Mouse (Mus musculus) CH12.LX (cell line): ENCODE measurements around the gene Tcp11l2. TPM values are rescaled to one million over a fixed set of nuclear protein-coding genes. Genes with fewer than 3 reads are reported as not detected.

Experiments used
- DNase-seq: peaks from one replicate; pipeline ENCODE4 v3.0.0-alpha.2; 2013; ENCODE audit errors: extremely low read depth
- H3K27ac ChIP-seq: 2 replicates; pipeline ENCODE4 v1.5.1; 2012; ENCODE audit warnings: low read depth, mild to moderate bottlenecking, control low read depth, moderate library complexity; ENCODE audit not compliant: insufficient read depth
- H3K27me3 ChIP-seq: replicated peaks from 2 replicates; pipeline ENCODE3; 2012; ENCODE audit warnings: inconsistent platforms
- H3K36me3 ChIP-seq, 2 experiments: replicated peaks in 1 of 2; 2 replicates each; pipeline versions ENCODE3 to v1.6.1; 2012; ENCODE audit warnings: inconsistent platforms in 1 of 2, low read length in 1 of 2, mild to moderate bottlenecking in 1 of 2, mixed read lengths in 1 of 2, moderate library complexity in 1 of 2; ENCODE audit not compliant: control insufficient read depth in 1 of 2, insufficient read depth in 1 of 2
- H3K4me1 ChIP-seq, 2 experiments: 2 replicates each; pipeline ENCODE4 v1.6.1; 2012; ENCODE audit warnings: inconsistent platforms in 1 of 2, moderate library complexity in 1 of 2; ENCODE audit not compliant: insufficient read depth in 2 of 2, control insufficient read depth in 1 of 2
- H3K4me2 ChIP-seq: 2 replicates; pipeline ENCODE4 v1.6.1; 2012; ENCODE audit warnings: low read depth, mild to moderate bottlenecking, control low read depth; ENCODE audit not compliant: poor library complexity, insufficient read depth, severe bottlenecking
- H3K4me3 ChIP-seq, 3 experiments: fragments of 150-350 bp in 1 of 3; sonication (generic) in 1 of 3; replicated peaks in 1 of 3; 2 replicates each; pipeline versions ENCODE3 to v1.5.1; 2011 to 2012; ENCODE audit warnings: low read depth in 2 of 3, low read length in 2 of 3, mild to moderate bottlenecking in 2 of 3, moderate library complexity in 2 of 3, control low read depth in 1 of 3, improper control_type of control experiment in 1 of 3, inconsistent platforms in 1 of 3, mixed read lengths in 1 of 3; ENCODE audit not compliant: poor library complexity in 1 of 3
- H3K79me2 ChIP-seq: replicated peaks from 2 replicates; pipeline ENCODE4 v1.6.1; 2012; ENCODE audit warnings: mild to moderate bottlenecking, moderate library complexity; ENCODE audit not compliant: control insufficient read depth, poor library complexity, insufficient read depth, severe bottlenecking; ENCODE audit errors: extremely low read depth
- H3K9ac ChIP-seq: 2 replicates; pipeline ENCODE4 v1.6.1; 2012; ENCODE audit warnings: low read depth, mild to moderate bottlenecking, control low read depth, moderate library complexity; ENCODE audit not compliant: insufficient read depth
- H3K9me3 ChIP-seq: replicated peaks from 2 replicates; pipeline ENCODE3; 2012; ENCODE audit warnings: low read length, inconsistent platforms, mixed read lengths
- BHLHE40 ChIP-seq: IDR thresholded peaks from 2 replicates; pipeline ENCODE4 v1.6.1; 2011; ENCODE audit warnings: mild to moderate bottlenecking, low read depth, low read length, improper control_type of control experiment
- CHD1 ChIP-seq: IDR thresholded peaks from 2 replicates; pipeline ENCODE4 v1.6.1; 2012; ENCODE audit warnings: low read depth, low read length, improper control_type of control experiment, inconsistent platforms
- CHD2 ChIP-seq: IDR thresholded peaks from 2 replicates; pipeline ENCODE4 v1.6.1; 2011; ENCODE audit warnings: low read length, improper control_type of control experiment
- CTCF ChIP-seq, 2 experiments: IDR thresholded peaks in 1 of 2; conservative IDR thresholded peaks in 1 of 2; 2 replicates each; pipeline ENCODE4 v1.5.1; 2011 to 2012; ENCODE audit warnings: low read depth in 2 of 2, low read length in 2 of 2, improper control_type of control experiment in 1 of 2, inconsistent platforms in 1 of 2, mild to moderate bottlenecking in 1 of 2, moderate library complexity in 1 of 2
- E2F4 ChIP-seq: IDR thresholded peaks from 2 replicates; pipeline ENCODE4 v1.6.1; 2011; ENCODE audit warnings: low read depth, low read length, improper control_type of control experiment; ENCODE audit not compliant: insufficient replicate concordance
- ELF1 ChIP-seq: IDR thresholded peaks from 2 replicates; pipeline ENCODE4 v1.6.1; 2014; ENCODE audit warnings: low read depth, mild to moderate bottlenecking, inconsistent platforms, low read length, improper control_type of control experiment
- EP300 ChIP-seq: IDR thresholded peaks from 2 replicates; pipeline ENCODE4 v1.6.1; 2011; ENCODE audit warnings: low read length, improper control_type of control experiment
- ETS1 ChIP-seq: conservative IDR thresholded peaks from 2 replicates; pipeline ENCODE4 v1.6.1; 2012; ENCODE audit warnings: low read depth, mild to moderate bottlenecking, inconsistent platforms, low read length, improper control_type of control experiment, moderate library complexity
- GABPA ChIP-seq: IDR thresholded peaks from 2 replicates; pipeline ENCODE4 v1.6.1; 2012; ENCODE audit warnings: low read depth, low read length, improper control_type of control experiment, inconsistent platforms; ENCODE audit not compliant: insufficient replicate concordance
- HCFC1 ChIP-seq: IDR thresholded peaks from 2 replicates; pipeline ENCODE4 v1.6.1; 2012; ENCODE audit warnings: low read depth, mild to moderate bottlenecking, inconsistent platforms, low read length, improper control_type of control experiment
- IRF4 ChIP-seq: IDR thresholded peaks from 2 replicates; pipeline ENCODE4 v1.6.1; 2014; ENCODE audit warnings: low read depth, mild to moderate bottlenecking, inconsistent platforms, low read length, improper control_type of control experiment
- JUN ChIP-seq: IDR thresholded peaks from 2 replicates; pipeline ENCODE4 v1.6.1; 2011; ENCODE audit warnings: low read depth, mild to moderate bottlenecking, low read length, improper control_type of control experiment, moderate library complexity; ENCODE audit not compliant: insufficient read depth
- JUND ChIP-seq: conservative IDR thresholded peaks from 2 replicates; pipeline ENCODE4 v1.6.1; 2011; ENCODE audit warnings: low read depth, low read length, improper control_type of control experiment
- KAT2A ChIP-seq: IDR thresholded peaks from 2 replicates; pipeline ENCODE4 v1.6.1; 2012; ENCODE audit warnings: low read length, improper control_type of control experiment, inconsistent platforms; ENCODE audit not compliant: insufficient replicate concordance
- MAFK ChIP-seq: IDR thresholded peaks from 2 replicates; pipeline ENCODE4 v1.6.1; 2011; ENCODE audit warnings: low read length, improper control_type of control experiment; ENCODE audit not compliant: insufficient replicate concordance
- MAX ChIP-seq: IDR thresholded peaks from 2 replicates; pipeline ENCODE4 v1.6.1; 2011; ENCODE audit warnings: low read length, improper control_type of control experiment
- MAZ ChIP-seq: IDR thresholded peaks from 2 replicates; pipeline ENCODE4 v1.6.1; 2012; ENCODE audit warnings: low read depth, mild to moderate bottlenecking, inconsistent platforms, low read length, improper control_type of control experiment, moderate library complexity
- MEF2A ChIP-seq: IDR thresholded peaks from 2 replicates; pipeline ENCODE4 v1.6.1; 2014; ENCODE audit warnings: low read depth, mild to moderate bottlenecking, inconsistent platforms, low read length, improper control_type of control experiment, borderline replicate concordance
- MXI1 ChIP-seq: IDR thresholded peaks from 2 replicates; pipeline ENCODE4 v1.6.1; 2011; ENCODE audit warnings: mild to moderate bottlenecking, low read depth, low read length, improper control_type of control experiment
- MYC ChIP-seq: IDR thresholded peaks from 2 replicates; pipeline ENCODE4 v1.6.1; 2011; ENCODE audit warnings: low read depth, mild to moderate bottlenecking, improper control_type of control experiment, low read length
- NELFE ChIP-seq: IDR thresholded peaks from 2 replicates; pipeline ENCODE4 v1.6.1; 2011; ENCODE audit warnings: low read depth, low read length, improper control_type of control experiment
- NRF1 ChIP-seq: IDR thresholded peaks from 2 replicates; pipeline ENCODE4 v1.6.1; 2014; ENCODE audit warnings: low read depth, mild to moderate bottlenecking, inconsistent platforms, low read length, improper control_type of control experiment, moderate library complexity
- PAX5 ChIP-seq: IDR thresholded peaks from 2 replicates; pipeline ENCODE4 v1.6.1; 2012; ENCODE audit warnings: low read length, inconsistent platforms, mixed read lengths
- POLR2A ChIP-seq: IDR thresholded peaks from 2 replicates; pipeline ENCODE4 v1.6.1; 2011; ENCODE audit warnings: low read depth, mild to moderate bottlenecking, improper control_type of control experiment, low read length
- POLR2AphosphoS2 ChIP-seq: IDR thresholded peaks from 2 replicates; pipeline ENCODE4 v1.6.1; 2011; ENCODE audit warnings: low read depth, low read length, improper control_type of control experiment
- RAD21 ChIP-seq: IDR thresholded peaks from 2 replicates; pipeline ENCODE4 v1.6.1; 2011; ENCODE audit warnings: low read depth, mild to moderate bottlenecking, low read length, improper control_type of control experiment, moderate library complexity
- RCOR1 ChIP-seq: conservative IDR thresholded peaks from 2 replicates; pipeline ENCODE4 v1.6.1; 2012; ENCODE audit warnings: low read depth, mild to moderate bottlenecking, inconsistent platforms, low read length, improper control_type of control experiment
- SIN3A ChIP-seq: IDR thresholded peaks from 2 replicates; pipeline ENCODE4 v1.6.1; 2012; ENCODE audit warnings: low read length, improper control_type of control experiment, inconsistent platforms
- SMC3 ChIP-seq: IDR thresholded peaks from 2 replicates; pipeline ENCODE4 v1.6.1; 2011; ENCODE audit warnings: low read depth, low read length, improper control_type of control experiment
- TBP ChIP-seq: conservative IDR thresholded peaks from 2 replicates; pipeline ENCODE4 v1.6.1; 2011; ENCODE audit warnings: low read depth, low read length, improper control_type of control experiment
- TCF12 ChIP-seq: IDR thresholded peaks from 2 replicates; pipeline ENCODE4 v1.6.1; 2014; ENCODE audit warnings: low read depth, mild to moderate bottlenecking, inconsistent platforms, low read length, improper control_type of control experiment
- UBTF ChIP-seq: IDR thresholded peaks from 2 replicates; pipeline ENCODE4 v1.6.1; 2012; ENCODE audit warnings: low read depth, mild to moderate bottlenecking, inconsistent platforms, low read length, improper control_type of control experiment, moderate library complexity
- USF1 ChIP-seq: IDR thresholded peaks from 2 replicates; pipeline ENCODE4 v1.6.1; 2014; ENCODE audit warnings: low read depth, mild to moderate bottlenecking, inconsistent platforms, low read length, improper control_type of control experiment
- USF2 ChIP-seq: conservative IDR thresholded peaks from 2 replicates; pipeline ENCODE4 v1.6.1; 2011; ENCODE audit warnings: low read depth, low read length, improper control_type of control experiment
- ZC3H11A ChIP-seq: IDR thresholded peaks from 2 replicates; pipeline ENCODE4 v1.6.1; 2012; ENCODE audit warnings: low read depth, mild to moderate bottlenecking, inconsistent platforms, low read length, improper control_type of control experiment
- ZKSCAN1 ChIP-seq: IDR thresholded peaks from 2 replicates; pipeline ENCODE4 v1.6.1; 2012; ENCODE audit warnings: low read depth, inconsistent platforms, low read length, improper control_type of control experiment, borderline replicate concordance
- ZMIZ1 ChIP-seq: IDR thresholded peaks from 2 replicates; pipeline ENCODE4 v1.6.1; 2012; ENCODE audit warnings: low read depth, mild to moderate bottlenecking, inconsistent platforms, low read length, improper control_type of control experiment
- ZNF384 ChIP-seq: IDR thresholded peaks from 2 replicates; pipeline ENCODE4 v1.6.1; 2012; ENCODE audit warnings: low read depth, low read length, improper control_type of control experiment, inconsistent platforms
- dilution Hi-C: fragments of 300-500 bp; cut with MboI; formaldehyde crosslinking; loops from 2 replicates; pipeline ENCODE4 v1.14.3; 2020; ENCODE audit warnings: low sequenced_read_pairs; ENCODE audit not compliant: extremely low pct_unique_long_range_greater_than_20kb, extremely low pct_ligation_motif_present
- in situ Hi-C: fragments of 300-500 bp; cut with MboI; formaldehyde crosslinking; loops from 3 replicates; pipeline ENCODE4 v1.14.3; 2019; ENCODE audit warnings: low sequenced_read_pairs, low pct_ligation_motif_present, low pct_unique_long_range_greater_than_20kb, mixed read lengths
- polyA plus RNA-seq: library from polyadenylated mRNA; unstranded; fragments of >175 nt; gene quantifications from 2 replicates; pipeline ENCODE4 v1.2.1, GENCODE M21; 2012; ENCODE audit warnings: low read depth; ENCODE audit not compliant: insufficient read length
- total RNA-seq, 2 experiments: library from RNA; depleted of rRNA; stranded (reverse); fragments of 300-350 nt in 1 of 2; fragments of >200 nt in 1 of 2; gene quantifications; 2 replicates each; pipeline ENCODE4 v1.2.3; 2012 to 2014

Tcp11l2 gene
- total and polyA plus RNA-seq, 3 experiments = 2.6 to 6.0 (median 2.9) TPM

GRCm38 (mm10) chr10:84535458-84535857 is 41.0 kb upstream of the Tcp11l2 start:
- H3K9ac ChIP-seq = no peak overlapping the region
- DNase-seq = no peak
- no peak overlapping the region for H3K4me3 ChIP-seq
- no peaks in the 10 kb centered on the region for H3K27me3 ChIP-seq
- H3K36me3 ChIP-seq = peaks cover 0 to 14% of the 10 kb centered on the region in 2 experiments
- in situ Hi-C loops (no loop called here), dilution Hi-C loops (no loop called here)
- H3K9me3 ChIP-seq = no peaks in the 10 kb centered on the region
- peak overlapping the region; percentile 56 for H3K4me2 ChIP-seq
- TF ChIP-seq PAX5 (no peak), TCF12 (peak; percentile 76), GABPA (no peak), UBTF (no peak), HCFC1 (peak; percentile 49; the same call in 1 of the 2 replicates), RCOR1 (no peak), E2F4 (no peak), SMC3 (no peak), MAFK (no peak), ELF1 (peak; percentile 74), JUN (peak; percentile 19; the same call in 1 of the 2 replicates), USF2 (no peak), ZNF384 (no peak), POLR2AphosphoS2 (no peak), ZC3H11A (no peak), MEF2A (peak; percentile 91), MYC (0 out of 2 replicates have a peak, but pooled peaks have one; percentile 48), MAZ (0 out of 2 replicates have a peak, but pooled peaks have one; percentile 45), IRF4 (peak; percentile 65), EP300 (peak; percentile 86), SIN3A (0 out of 2 replicates have a peak, but pooled peaks have one; percentile 21), JUND (peak; percentile 44; the same call in 1 of the 2 replicates), TBP (peak; percentile 70; the same call in 1 of the 2 replicates), ZKSCAN1 (no peak), POLR2A (peak; percentile 40), BHLHE40 (peak; percentile 62), NELFE (no peak), KAT2A (no peak), RAD21 (no peak; the same call in 1 of the 2 replicates), CHD2 (peak; percentile 44; the same call in 1 of the 2 replicates), MXI1 (no peak; the same call in 1 of the 2 replicates), CHD1 (peak; percentile 69; the same call in 1 of the 2 replicates), ETS1 (peak; percentile 67), MAX (no peak), USF1 (no peak), NRF1 (no peak), ZMIZ1 (no peak), CTCF (conservative IDR thresholded peaks at IDR 0.05 in 1 of 2, IDR thresholded peaks at IDR 0.05 in 1 of 2; ENCODE audit: low read depth in 2 of 2, low read length in 2 of 2) (no peak)
- peaks cover 12% of the 10 kb centered on the region for H3K79me2 ChIP-seq
- peaks cover 28 to 74% of the 10 kb centered on the region in 2 experiments for H3K4me1 ChIP-seq
- peak overlapping the region; percentile 9; the same call in 1 of the 2 replicates for H3K27ac ChIP-seq
